Mouse (Mus musculus): ENCODE data around the gene Sh2d6.
"Not testable (repeated sequence)": the region's sequence is repeated elsewhere in the genome, so short reads cannot be mapped to it uniquely, and the experiment has no call there.

Gene Sh2d6

DNA sequence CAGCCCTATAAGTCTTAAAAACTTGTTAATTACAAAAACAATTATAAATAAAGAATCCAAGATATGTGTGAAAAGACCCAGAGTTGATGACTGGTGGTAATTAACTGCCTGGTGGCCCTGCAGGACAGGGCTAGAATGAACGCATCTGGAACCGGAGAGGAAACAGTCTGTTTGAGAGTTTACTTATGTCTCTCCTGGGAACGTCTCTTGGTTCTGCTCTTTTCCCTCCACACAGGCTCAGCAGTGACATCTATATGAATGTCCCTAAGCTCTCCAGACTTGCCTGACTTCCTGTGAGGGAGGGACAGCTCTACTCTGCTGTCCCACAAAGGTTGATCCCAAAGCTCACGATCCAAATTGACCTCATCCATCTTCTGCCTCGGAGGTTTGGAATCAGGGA is 22.6 kb downstream of the Sh2d6 start:
- DNase-seq (ENCODE audit: low read depth), result no peak

DNA sequence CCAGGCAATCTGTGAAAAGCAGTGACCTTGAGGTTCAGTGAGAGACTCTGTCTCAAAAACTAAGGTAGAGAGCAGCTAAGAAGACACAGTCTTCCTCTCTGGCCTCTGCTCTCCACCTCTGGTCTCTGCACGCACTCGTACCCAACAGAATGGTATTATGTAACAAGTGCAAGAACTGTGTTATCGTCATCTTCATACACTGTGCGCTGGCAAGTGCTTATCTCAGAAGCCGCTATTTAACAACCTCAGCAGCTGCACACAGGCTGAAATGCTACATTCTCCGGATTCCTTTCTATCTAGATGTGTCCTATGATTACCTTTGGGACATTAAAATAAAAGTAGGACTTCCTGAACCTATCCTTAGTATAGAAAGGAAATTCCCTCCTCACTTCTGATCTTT is 28.6 kb downstream of the Sh2d6 start:
- no peak for DNase-seq (ENCODE audit: low read depth)

DNA sequence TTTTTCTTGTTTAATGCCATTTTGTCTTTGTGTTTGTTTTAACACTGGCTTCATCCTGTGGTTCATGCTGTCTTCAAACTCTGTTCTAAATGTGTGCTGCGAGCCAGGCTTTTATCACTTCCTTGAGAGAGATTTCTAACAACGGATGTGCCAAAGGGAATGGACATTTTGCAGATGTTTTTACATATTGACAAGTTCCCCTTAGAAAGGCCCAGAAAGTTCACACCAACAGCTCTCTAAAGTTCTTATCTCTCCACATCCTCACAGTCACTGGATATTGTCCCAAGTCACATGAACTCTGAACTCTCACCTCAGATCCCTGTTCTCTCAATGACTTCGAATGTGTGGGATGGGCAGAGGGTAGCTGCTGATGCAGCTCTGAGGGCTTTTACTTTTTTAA is 30.4 kb downstream of the Sh2d6 start:
- DNase-seq (ENCODE audit: low read depth), result no peak

DNA sequence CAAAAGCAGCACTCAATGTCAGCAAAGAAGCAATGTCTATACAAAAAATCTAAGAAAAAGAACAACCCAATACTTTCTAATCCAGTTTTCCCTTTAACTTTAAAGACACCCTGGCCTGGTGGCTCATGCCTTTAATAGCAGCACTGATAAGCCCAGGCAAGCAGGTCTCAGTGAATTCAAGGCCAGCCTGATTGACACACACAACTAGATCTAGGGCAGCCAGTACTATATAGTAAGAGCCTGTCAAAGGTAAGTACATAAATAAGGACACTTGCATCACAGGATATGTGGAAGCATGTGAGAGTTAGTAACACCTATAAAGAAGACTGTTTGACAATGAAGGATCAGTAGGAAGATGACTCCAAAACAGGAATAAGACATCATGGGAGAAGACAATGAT is 32.0 kb downstream of the Sh2d6 start:
- no peak for DNase-seq (ENCODE audit: low read depth)

DNA sequence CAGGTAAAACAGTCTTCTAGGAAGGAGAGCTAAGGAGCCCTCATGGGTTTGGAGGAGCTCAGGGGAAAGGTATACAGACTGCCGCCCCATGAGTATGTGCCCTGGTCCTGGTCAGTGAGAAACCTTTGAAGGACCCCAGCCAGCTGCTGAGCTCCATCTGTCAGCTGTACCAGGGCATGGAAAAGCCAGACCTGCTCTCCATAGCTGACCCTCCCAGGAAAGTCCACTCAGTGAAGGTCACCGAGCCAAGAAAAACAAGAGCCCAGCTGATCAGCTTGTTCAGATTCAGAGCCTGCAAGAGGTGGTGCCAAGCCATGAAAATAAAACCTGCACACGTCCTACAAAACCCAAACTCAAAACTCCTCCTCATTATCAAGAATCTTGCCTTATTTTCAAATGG is 32.7 kb downstream of the Sh2d6 start:
- DNase-seq (ENCODE audit: low read depth), result no peak

DNA sequence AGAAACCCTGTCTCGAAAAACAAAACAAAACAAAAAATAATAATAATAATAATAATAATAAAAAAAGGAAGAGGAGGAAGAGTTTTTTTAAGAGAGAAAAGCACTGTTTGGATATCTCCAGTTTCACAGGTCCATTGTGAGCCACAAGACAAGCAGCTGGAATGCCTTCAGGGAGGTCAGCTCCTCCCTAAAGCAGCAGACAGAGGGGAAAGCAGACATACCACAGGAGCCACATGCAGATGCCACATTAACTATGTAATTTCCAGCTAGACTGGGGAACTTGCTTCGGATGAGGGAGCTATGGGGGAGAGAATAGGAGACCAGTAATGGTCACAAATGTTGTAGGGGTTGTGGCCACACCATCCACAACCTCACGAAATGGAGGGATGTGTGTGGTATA is 34.2 kb downstream of the Sh2d6 start:
- DNase-seq (ENCODE audit: low read depth), result no peak

DNA sequence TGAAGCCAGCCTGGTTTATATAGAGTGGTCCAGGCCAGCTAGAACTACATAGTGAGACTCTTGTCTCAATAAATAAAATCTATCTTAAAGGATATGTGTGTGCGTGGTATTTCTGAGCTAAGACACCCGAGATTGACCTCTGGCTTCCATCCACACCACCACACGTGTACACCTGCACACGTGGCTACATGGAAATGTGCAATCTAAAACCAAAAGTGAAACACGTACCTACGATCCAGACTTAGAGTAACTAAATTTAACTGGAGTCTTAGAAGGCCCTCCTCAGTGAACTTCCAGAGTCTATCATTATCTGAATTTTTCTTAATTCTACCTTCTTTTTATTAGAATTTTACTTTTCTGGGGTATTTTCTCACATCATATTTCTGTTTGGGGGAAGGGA is 35.2 kb downstream of the Sh2d6 start:
- no peak for DNase-seq (ENCODE audit: low read depth)

DNA sequence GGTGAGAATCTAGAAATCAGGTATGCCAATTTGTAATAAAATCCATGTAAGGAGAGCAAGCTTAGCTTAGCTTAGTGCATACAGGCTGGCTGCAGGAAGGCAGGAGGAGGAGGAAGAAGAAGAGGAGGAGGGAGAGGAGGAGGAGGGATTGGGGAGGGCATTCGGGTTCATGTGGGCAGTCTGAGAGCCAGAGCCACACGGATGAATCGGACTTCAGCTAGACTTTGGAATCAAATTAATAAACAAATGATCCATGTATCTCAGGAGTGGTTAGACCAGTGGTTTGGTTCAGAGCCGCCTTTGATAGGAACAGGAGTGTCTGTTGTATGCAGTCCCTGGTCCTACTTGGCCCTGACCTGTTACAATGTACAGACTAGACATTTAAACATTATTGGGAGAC is 36.6 kb downstream of the Sh2d6 start:
- DNase-seq (ENCODE audit: low read depth), result no peak

DNA sequence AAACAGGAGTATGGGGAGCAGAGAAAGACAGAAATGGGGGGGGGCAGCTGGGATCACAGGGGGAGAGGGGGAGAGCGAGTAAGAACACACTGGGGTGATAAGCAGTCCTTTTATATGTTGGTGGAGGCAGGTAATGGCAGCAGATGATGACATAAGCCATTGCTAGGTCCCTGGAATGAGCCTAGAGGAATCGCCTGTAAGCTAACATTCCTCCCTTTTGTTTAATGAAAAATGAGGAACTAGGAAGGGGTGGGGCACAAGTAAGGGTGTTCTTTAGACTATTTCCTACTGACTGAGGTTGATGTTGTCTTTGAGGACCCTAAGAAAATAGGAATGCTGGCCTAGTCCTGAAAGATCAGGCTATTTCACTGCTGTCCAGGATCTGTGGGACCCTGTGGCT is 39.4 kb downstream of the Sh2d6 start:
- no peak for DNase-seq (ENCODE audit: low read depth)

DNA sequence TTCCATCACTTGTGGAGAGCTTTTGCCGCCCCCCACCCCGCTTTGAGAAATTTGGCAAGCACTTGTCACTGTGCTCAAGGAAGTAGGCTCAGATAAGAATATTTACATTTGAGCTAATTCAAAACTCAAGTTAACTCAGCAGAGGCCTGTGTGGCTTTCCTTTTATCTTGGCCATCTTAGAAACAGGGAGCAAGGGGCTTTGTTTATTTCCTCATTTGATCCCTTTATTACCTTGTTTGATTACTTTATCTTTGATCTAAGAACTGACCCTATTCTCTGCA is 41.1 kb downstream of the Sh2d6 start:
- DNase-seq (ENCODE audit: low read depth), result no peak

DNA sequence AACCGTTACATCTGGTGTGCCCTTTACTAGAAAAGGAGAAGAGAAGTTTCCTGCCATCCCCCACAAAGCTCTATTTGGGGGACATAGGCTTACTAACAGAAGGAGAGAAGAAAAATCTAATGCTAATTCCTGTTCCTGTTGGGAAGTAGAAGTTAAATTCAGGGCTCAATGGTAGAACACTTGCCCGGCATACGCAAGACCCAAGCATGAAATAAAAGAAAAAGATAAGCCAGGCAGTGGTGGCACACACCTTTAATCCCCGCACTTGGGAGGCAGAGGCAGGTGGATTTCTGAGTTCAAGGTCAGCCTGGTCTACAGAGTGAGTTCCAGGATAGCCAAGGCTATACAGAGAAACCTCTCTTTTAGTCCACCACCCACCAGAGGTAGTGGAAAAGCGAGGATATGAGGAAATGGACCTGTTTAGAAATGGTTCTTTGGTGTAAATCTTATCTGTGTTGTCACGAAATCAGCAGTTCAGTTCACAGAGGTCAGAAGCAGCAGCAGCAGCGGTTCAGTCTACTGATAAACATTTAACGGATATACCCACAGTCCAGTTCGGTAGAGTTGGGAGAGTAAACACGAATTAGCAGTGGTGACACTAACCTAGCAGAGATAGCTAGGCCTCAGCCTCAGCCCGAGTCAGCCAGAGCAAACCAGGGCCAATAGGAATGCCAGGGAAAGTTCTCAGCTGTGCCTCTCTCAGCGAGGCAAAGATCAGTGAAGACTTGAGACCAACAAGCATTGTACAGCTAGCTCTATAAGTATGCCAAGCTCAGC is 41.7 kb downstream of the Sh2d6 start:
- no peak for DNase-seq (ENCODE audit: low read depth)

DNA sequence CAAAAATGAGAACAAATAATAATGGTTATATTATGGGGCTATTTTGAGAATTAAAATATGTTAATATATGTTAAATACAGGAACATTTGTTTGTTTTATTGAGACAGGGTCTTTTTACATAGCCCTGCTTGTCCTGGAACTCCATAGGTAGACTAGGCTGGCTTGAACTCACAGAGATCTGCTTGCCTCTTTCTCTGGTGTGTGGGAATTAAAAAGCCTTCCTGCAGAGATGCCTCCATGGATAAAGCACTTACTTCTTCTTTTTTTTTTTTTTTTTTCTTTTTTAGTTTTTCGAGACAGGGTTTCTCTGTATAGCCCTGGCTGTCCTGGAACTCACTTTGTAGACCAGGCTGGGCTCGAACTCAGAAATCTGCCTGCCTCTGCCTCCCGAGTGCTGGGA is 42.8 kb downstream of the Sh2d6 start:
- not testable (repeated sequence) for DNase-seq (ENCODE audit: low read depth)

DNA sequence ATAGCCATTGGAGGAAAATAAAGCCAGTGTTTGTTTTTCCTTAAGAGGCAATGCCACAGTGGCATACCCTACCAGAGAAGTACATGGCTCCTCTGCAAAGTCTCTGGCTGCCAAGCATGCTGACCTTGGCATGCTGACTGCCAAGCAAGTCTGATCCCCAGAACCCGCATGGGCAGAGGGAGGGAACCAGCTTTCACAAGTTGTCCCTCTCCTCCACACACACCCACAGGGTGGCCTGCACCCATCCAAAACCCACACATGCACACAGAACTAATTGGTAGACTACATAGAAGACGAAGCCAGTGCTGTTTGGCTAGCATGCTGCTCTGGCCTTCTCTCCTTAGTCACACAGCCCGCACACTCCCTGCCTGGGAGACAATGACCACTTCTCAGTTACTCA is 43.9 kb downstream of the Sh2d6 start:
- no peak for DNase-seq (ENCODE audit: low read depth)

DNA sequence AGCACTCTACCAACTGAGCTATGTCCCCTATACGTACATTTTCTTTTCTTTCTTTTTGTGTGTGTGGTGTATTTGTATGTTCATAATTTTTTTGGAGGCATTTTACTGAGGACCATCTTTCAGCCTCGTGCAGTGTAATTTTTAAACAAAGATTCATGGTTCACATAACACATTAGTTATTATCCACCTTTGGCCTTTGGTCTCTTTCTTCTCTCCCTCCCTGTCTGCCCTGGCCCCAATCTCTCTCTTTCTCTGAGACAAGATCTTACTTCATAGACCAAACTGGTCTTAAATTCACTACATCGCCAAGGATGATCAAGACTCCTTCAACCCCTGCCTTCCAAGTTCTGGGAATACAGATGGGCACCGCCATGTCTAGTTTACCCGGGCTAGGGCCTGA is 44.7 kb downstream of the Sh2d6 start:
- no peak for DNase-seq (ENCODE audit: low read depth)

DNA sequence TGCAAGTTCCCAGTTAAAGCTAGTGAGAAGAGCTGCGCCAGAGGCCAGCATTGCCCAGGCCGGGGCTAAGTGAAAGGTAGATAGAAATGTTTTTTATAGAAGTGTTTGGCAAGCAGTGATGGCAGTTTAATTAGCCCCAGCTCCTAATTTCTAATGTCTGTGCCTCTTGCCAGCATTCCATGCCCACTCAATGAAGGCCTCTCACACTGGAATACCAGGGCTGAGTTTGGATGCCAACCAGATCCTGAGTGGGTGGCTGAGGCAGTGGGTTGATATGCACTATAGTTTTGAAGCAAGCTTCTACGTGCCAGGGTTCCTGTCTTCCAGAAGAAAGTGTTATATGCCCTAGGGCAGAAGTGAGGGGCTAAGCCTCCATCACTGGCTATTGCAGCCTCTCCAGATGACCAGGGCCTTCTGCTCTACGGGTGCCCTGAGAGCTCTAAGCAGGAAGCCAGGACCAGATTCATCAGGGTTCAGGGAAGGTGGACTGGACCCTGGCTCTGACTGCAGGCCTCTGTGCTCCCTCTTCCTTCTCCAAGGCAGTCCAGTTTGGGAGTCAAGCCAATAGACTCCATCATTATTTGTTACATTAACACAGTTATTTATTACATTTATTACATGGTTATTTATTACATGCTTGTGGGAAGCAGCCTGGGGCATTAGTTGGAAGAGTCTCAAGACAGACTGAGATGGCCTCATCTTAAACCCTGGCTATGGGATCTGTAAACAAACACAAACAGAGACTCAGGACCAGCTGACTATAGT is 46.1 kb downstream of the Sh2d6 start:
- no peak for DNase-seq (ENCODE audit: low read depth)

DNA sequence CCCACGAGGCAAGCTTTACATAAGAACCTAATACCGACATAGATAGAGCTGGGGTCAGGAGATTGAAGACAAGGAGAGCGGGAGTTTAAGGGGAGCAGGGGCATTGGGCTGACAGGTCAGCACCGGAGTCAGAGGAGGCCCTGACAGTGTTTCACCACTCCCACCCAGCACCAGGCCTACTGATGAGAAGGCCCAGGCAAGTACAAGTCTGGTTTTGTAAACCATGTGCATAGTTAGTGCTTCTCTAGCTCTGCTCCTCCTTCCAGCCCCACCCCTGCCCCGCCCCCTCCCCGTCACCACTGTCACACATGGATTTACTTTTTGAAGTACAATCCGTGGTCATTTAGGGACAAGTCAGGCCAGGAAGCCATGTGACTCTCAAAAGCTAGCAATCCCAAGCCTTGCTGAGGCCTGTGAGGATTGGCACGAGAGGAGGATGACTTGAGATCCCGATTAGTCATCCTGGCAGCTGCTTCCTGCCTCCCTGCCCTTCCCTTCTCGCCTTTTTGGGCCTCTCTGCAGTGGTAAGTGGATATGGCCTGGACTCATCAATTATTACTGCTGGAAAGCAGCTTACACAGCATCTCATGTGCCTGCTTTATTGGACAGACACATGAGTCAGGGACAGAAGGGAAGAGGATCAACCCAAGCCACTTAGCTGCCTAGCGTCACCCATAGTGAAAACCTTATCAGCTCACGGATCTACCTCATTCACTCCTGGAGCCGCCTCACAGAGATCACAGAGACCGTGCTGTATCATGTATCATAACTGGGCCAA is 48.1 kb downstream of the Sh2d6 start:
- DNase-seq (ENCODE audit: low read depth), result peak; percentile 35

DNA sequence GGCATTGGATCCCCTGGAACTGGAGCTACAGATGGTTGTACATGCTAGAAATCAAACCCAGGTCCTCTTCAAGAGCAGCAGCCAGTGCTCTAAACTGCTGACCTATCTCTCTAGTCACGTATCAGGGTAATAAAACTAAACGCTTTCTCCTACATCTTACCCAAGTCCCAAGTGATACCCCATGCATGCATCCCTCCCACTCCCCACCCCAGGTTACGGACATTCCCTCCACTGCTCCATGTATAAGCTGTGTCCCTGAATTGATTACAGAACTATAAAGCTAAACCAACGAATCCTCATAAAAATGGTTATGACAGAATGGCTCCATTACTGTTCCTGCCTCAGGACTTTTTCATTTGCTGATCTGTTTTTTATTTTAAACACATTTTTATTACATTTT is 55.3 kb downstream of the Sh2d6 start:
- DNase-seq (ENCODE audit: low read depth), result no peak

DNA sequence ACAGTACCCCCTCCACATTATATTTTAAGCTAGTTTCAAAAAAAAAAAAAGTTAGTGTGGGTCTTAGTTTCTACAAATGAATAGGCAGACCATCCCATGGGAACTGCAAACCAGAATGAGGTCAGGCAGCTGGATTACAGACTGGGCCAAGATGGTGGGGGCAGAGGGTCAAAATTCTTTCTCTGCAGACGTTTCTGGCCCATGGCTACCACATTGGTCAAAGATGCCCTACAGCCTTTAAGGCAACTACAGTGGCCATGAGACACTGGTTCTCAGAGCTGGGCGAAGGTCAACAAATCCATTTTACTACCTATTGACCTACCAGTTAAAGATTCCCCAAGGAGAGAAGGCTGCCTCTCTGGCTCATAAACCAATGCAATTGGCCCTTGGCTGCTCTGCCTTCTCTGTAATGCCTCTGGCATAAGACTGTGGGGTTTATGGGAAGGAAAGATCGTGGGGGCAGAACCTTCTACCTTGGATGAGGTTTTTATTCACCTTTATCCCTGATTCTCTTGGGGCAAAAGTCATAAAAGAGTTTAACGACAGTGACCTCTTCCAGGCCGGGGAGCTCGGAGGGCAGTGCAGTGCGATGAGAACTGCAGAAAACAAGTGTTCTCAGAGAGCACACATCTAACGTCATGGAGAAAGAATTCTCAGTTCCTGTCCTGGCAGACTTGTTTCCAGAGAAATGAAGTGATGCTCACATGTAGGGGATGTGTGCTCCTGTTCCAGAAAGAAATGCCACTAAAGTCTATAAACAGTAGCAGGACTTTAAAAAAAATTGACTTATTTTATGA is 55.9 kb downstream of the Sh2d6 start:
- no peak for DNase-seq (ENCODE audit: low read depth)

Data from 416B (cell line).